Mouse (Mus musculus): ENCODE data around the gene Olfr361. TPM values are rescaled to one million over a fixed set of nuclear protein-coding genes. Genes with fewer than 3 reads are reported as not detected.
"Not testable (repeated sequence)": the region's sequence is repeated elsewhere in the genome, so short reads cannot be mapped to it uniquely, and the experiment has no call there.

Olfr361 gene
- not detected for total RNA-seq (2021)
- long read RNA-seq, experiment 1 = 0 reads
- long read RNA-seq, experiment 2 = 0 reads

- not testable (repeated sequence) for DNase-seq (ENCODE audit: low spot score)
Measured at GRCm38 (mm10) chr2:37089190-37089589, at the start of gene Olfr361. Gene Olfr361 (minus strand): TSS chr2:37089290.

DNA sequence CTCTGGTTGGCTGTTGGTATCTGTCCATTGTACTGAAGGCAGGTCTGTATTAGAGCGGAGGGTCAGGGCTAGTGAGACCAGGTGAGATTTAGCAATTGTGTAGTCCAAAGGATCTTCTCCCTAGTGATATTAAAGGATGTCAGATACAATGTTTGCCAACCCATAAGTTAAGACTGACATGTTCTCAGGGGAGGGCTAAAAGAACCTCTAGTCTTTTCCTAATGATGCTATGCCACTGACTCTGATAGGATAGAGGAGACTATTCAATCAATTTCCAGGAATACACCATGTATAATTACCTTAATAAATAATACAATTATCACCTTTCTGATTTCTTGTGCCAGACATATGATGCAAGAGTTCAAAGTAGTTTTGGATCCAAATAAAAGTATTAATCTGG lies 28.7 kb upstream of the Olfr361 start, which contains the start of gene Olfr362:
TSS of gene Olfr362 (minus strand) at position 101 of the 400 bp plus-strand sequence.
- DNase-seq (ENCODE audit: low spot score) = no peak

- no peak for DNase-seq (ENCODE audit: low spot score)
Measured at GRCm38 (mm10) chr2:37065446-37065845, 23.6 kb downstream of the Olfr361 start, which contains the start of gene Olfr360. Gene Olfr360 (plus strand): TSS chr2:37065746.

Other genes starting within 250 kb of the Olfr361 start
- gene Olfr350, start 243.0 kb downstream of the Olfr361 start, total RNA-seq (2021) = not detected
- gene Olfr351, start 226.6 kb downstream of the Olfr361 start, total RNA-seq (2021) = not detected
- gene Olfr352, start 220.8 kb downstream of the Olfr361 start, total RNA-seq (2021) = not detected
- not detected for gene Olfr353, start 196.4 kb downstream of the Olfr361 start, total RNA-seq (2021)
- not detected for gene Olfr354, start 183.6 kb downstream of the Olfr361 start, total RNA-seq (2021)
- not detected for gene Olfr355, start 160.4 kb downstream of the Olfr361 start, total RNA-seq (2021)
- not detected for gene Olfr356, start 152.2 kb downstream of the Olfr361 start, total RNA-seq (2021)
- gene Olfr357, start 95.5 kb downstream of the Olfr361 start, total RNA-seq (2021) = not detected
- not detected for gene Olfr358, start 80.0 kb downstream of the Olfr361 start, total RNA-seq (2021)
- gene Olfr360, start 23.5 kb downstream of the Olfr361 start, total RNA-seq (2021) = not detected
- not detected for gene Olfr362, start 28.6 kb upstream of the Olfr361 start, total RNA-seq (2021)
- not detected for gene Olfr364-ps1, start 50.0 kb upstream of the Olfr361 start, total RNA-seq (2021)
- not detected for gene Olfr365, start 98.9 kb upstream of the Olfr361 start, total RNA-seq (2021)
- gene Olfr366, start 122.3 kb upstream of the Olfr361 start, total RNA-seq (2021) = not detected
- gene Olfr368, start 237.2 kb upstream of the Olfr361 start, total RNA-seq (2021) = not detected